Mouse (Mus musculus): ENCODE data around the gene Sh3pxd2a.

Gene Sh3pxd2a

DNA sequence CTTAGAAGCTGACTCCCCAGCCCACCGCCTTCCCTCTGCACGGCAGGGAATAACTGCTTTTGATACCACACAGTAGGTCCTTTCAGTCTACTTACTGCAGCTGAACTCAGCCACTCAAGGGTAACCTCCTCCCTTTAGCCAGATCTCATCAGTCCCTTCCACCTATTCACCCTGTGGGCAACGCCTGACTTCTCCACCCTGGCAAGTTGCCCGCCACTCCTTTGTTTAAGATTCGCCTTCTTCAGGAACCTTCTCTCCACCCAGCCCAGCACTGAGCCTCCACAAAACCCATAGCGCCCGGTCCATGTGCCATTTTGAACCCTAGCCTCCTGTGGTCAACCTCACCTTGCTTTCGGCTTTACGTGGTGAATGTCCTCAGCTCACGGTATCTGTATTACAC is 161.1 kb downstream of the Sh3pxd2a start:
- DNase-seq: no peak

GRCm38 (mm10) chr19:47302191-47302852 is 161.9 kb downstream of the Sh3pxd2a start:
- no peak for DNase-seq

DNA sequence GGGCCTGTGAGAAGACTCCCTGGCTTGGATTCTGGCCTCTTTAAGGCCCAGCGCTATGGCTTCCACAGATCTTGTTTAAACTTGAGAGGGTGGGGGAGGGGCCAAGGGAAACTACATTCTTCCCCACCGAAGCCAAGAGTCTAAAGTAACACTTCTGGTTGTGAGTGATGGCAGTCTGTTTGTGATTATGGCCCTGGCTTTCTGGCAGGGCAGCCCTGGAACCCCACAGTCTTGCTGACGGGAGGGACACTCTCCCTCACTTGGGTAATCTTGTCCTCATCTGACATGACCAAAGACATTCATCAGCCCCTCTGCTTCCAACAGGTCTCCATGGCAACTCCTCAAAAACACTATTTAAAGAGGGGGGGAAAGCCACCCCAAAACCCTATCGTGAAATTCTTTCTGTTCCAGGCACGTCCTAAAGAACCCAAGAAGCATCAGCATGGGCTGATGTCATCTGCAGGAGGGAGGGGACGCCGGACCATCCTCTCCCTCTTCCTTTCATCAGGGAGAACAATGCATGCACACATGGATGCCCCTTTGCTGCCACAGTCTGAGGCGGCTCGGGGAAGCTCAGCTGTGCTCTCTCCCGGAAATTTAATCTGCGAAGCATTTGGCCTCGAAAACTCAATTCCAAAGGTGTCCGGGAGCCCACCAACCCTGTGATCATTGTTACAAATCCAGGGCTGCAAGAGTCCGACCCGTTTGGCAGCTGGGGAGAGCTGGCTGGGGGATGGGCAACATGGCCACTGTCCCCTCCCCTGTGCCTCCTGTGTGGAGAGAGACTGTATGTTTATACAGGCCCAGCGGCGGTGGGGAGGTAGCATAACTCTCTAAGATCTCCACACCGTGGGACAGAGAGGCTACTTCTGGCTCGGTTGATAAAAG is 162.7 kb downstream of the Sh3pxd2a start:
- DNase-seq: no peak

GRCm38 (mm10) chr19:47298100-47298499 is 166.1 kb downstream of the Sh3pxd2a start:
- DNase-seq: no peak

GRCm38 (mm10) chr19:47292451-47292951 is 171.7 kb downstream of the Sh3pxd2a start:
- DNase-seq: peak; percentile 79

- no peak for DNase-seq
Measured at GRCm38 (mm10) chr19:47291307-47292080, 172.7 kb downstream of the Sh3pxd2a start.

- no peak for DNase-seq
Measured at GRCm38 (mm10) chr19:47286886-47287450, 177.2 kb downstream of the Sh3pxd2a start.

DNA sequence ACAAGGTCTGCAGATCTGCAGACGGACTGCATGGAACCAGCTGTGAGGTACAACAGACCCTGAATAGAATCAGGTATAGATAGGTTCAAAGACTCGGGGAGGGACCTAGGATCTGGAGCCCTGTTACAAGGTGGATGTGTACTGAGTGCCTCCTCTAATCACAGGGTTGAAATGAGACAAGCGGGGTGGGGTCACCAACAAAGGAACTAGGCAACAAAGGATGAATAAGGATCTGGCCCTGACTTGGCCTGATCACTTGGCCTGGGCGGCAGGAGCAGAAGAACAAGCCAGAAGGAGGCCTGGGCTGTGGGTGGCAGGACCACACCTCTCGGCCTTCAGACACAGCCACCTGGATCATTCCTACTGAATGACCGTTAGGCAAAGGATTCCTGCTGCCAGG is 178.6 kb downstream of the Sh3pxd2a start:
- DNase-seq: no peak

DNA sequence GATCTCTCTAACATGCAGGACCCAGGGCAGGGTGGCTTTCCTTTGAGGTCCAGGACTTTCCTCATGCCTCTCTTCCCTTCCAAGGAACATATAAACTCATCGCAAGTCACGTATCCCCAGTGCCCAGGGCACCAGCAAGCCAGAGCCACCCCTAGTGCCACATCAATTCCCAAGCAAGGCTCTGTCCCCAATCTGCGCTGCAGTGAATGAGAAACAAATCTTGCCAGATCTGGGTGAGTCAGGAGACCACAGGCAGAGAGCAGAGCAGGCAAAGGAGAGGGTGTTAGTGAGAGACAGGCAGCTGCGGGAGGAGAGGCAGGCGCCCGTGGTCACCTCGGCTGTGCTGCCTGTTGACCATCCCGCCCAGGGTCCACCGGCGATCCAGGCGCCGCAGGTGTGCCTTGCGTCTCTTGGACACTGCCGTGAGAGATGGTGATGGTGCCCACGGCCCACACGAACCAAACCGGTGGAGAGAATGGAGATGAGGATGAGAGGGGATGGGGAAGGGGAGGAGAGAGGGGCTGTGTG is 181.4 kb downstream of the Sh3pxd2a start:
- no peak for DNase-seq

GRCm38 (mm10) chr19:47282050-47282454 is 182.1 kb downstream of the Sh3pxd2a start:
- DNase-seq: no peak

GRCm38 (mm10) chr19:47280894-47281293 is 183.3 kb downstream of the Sh3pxd2a start:
- DNase-seq: no peak

DNA sequence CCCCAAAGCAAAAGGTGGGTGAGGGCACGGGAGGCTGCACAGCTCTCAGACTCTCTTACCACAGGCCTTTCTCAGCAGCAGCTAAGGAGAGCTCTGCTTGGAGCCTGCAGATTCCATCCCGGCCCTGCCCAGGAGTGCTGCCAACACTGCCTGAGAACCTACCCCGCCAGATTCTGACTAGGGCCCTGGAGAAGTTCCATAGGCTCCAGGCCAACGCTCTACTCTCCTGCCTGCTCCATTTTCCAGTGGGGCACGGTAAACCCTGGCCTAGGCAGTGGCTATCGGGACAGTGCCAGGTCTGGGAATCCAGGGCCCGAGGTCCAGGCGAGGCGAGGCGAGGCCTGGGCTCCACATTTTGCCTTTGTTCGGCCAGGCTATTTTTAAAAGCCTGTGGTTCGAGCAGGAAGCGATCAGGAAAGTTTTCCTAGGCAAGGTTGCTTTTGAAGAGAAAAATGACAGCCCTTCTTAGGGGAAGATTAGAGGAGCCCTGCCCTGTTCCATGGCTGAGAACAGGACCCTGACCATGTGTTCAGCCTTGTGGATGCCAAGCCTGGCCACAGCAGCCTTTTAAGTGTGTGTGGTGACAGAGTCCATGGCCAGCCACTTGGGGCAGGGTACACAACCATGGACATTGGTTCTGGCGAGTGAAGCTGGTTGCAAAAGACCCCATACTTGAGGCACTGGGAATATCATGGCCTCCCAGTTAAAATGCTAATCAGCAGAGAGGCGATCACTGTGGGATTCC is 184.2 kb downstream of the Sh3pxd2a start:
- DNase-seq: peak; percentile 93

DNA sequence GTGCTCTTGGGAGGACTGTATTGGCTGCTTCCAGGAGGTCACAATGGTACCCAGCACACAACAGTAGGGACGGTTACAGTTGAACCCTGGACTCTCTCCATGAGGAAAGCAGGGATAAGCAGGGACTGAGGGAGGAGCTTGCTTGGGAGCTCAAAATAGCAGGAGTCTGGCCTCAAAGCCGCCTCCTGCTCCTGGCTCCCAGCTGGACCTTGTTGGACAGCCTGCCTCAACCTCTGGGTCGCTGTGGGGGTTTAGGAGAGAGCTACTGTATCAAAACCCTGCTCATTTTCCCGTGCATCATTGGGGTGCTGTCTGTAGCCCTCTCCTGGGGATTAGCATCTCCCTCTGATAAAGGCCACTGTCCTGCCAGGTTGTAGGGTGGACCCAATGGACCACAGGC is 184.8 kb downstream of the Sh3pxd2a start:
- no peak for DNase-seq

GRCm38 (mm10) chr19:47276730-47277129 is 187.5 kb downstream of the Sh3pxd2a start:
- no peak for DNase-seq

DNA sequence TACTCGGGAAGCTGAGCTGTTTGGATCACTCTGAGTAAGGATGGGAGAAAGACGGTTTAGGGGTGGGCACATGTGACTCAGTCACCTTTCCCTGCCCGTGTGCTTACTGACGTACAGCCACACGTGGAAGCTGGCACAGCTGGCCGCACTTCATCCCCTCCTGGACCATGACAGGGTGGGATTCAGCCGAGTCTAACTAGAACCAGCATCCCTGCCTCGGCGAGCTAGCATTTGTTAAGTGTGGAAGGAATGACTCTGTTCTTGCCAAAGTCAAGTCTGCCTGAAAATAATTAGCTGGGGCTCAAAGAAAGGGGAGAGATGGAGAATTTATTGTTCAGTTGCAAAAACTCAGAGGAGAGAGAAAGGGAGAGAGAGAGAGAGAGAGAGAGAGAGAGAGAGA is 193.7 kb downstream of the Sh3pxd2a start:
- no peak for DNase-seq

- DNase-seq: no peak
Measured at GRCm38 (mm10) chr19:47269729-47270128, 194.5 kb downstream of the Sh3pxd2a start.

GRCm38 (mm10) chr19:47267066-47267465 is 197.1 kb downstream of the Sh3pxd2a start:
- no peak for DNase-seq

GRCm38 (mm10) chr19:47266070-47266801 is 198.0 kb downstream of the Sh3pxd2a start:
- no peak for DNase-seq

GRCm38 (mm10) chr19:47264322-47265092 is 199.7 kb downstream of the Sh3pxd2a start:
- peak; percentile 86 for DNase-seq

DNA sequence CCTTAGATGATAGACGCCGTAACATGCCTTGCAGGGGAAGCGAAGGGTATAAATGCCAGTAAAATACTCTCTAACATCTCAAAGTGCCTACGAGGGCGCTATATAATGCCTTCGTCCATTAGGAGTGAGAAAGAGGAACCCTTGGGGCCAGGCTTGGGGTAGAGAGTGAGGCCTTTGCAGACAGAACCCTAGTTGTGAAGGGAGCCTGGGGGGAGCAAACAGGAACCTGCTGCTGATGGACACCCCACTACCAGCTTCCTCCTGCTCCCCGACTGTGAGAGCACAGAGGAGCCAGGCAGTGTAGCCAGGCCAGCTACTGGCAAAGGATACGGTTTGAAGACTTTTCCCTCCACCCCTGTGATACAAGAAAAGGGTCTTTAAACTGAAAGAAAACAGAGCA is 200.6 kb downstream of the Sh3pxd2a start:
- no peak for DNase-seq
